Mouse (Mus musculus): Measurements from ENCODE around the gene Hbb-bs. TPM values are rescaled to one million over a fixed set of nuclear protein-coding genes. Genes with fewer than 3 reads are reported as not detected.
"Not testable (repeated sequence)": the region's sequence is repeated elsewhere in the genome, so short reads cannot be mapped to it uniquely, and the experiment has no call there.

Gene Hbb-bs
- total RNA-seq, 2 experiments from 2014 or later = 266 to 399 TPM

- intact Hi-C loops (cut with DNase I) = not testable (repeated sequence)
Measured at GRCm38 (mm10) chr7:103813152-103813551, 14.7 kb downstream of the Hbb-bs start.

DNA sequence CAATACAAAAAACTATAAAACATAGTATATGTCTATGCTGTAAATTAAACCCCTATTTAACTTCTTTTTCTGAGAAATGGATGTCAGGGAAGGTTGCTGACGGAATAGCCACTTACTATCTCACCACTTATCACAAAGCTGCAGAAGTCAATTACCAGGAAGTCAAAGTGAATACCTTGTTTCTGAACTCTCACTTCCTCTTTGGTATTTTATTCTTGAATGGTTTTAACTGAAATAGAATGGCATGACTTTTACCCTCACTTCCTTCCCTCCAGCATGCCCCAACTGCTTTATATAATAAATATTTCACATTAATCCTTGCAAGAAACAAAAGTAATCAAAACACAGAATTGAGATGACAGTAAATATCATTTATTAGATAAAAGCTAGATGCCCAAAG is 15.7 kb downstream of the Hbb-bs start:
- DNase-seq = no peak
- intact Hi-C loops (cut with DNase I) = no loop called here

More at GRCm38 (mm10) chr7:103813152-103813551, 14.7 kb downstream of the Hbb-bs start:
- not testable (repeated sequence) for DNase-seq

GRCm38 (mm10) chr7:103811223-103811845 is 16.6 kb downstream of the Hbb-bs start:
- no peak for DNase-seq
- intact Hi-C loops (cut with DNase I) = no loop called here

GRCm38 (mm10) chr7:103810746-103811145 is 17.1 kb downstream of the Hbb-bs start:
- intact Hi-C loops (cut with DNase I) = no loop called here
- DNase-seq = no peak

DNA sequence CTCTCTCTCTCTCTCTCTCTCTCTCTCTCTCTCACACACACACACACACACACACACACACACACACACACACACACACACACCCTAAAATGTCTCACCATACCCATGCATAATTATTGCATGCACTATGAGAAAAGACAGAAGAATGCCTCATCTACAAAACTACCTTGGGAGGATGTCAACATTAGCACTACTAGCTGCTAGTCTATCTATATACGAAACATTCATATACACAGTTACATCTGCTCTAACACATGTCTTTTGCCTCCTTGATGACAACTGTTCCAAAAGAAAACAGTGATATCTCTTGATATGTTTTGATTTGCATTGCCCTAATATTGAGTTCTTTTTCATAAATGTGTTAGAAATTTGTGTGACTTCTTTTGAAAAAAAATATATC is 17.6 kb downstream of the Hbb-bs start:
- intact Hi-C loops (cut with DNase I) = no loop called here

GRCm38 (mm10) chr7:103809801-103810155 is 18.1 kb downstream of the Hbb-bs start:
- intact Hi-C loops (cut with DNase I) = no loop called here
- no peak for DNase-seq

More for the DNA sequence above, 17.6 kb downstream of the Hbb-bs start:
- DNase-seq = no peak

DNA sequence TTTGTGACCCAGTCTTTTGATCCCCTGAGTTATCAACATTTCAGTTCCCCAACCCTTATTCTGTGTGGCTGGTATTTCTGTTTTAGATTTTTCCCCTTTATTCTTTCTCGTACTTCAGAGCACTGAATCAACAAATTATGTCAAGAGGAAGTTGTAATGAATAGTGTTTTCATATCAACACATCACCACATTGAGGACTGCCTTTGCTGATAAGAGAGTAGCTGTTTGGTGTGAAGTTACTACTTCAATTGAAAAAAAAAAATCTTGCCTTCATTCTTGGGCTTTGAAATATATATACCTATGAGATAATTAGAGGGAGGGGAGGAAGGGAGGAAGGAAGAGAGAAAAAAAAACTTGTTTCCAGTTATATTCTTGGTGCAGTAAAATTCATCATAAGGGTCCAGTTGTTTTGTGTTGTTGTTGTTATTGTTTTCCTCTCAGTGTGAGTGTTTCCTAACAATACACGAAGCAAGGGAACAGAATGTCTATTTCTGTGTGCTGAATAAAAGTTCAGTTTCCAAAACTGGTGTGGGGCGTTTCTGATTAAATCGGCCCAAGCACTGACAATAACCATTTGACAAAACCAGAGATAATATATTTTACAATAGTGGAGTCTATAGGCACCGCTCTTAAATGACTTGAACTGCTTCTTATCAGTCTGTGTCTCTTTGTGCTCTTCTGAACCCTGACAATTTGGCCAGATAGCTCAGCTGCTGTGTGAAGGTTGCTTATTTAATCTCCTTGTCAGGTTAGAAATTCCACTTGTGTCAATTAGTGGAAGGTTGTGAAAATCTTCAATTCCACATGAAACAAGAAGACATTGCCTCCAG is 18.7 kb downstream of the Hbb-bs start:
- intact Hi-C loops (cut with DNase I) = no loop called here
- DNase-seq = no peak

- intact Hi-C loops (cut with DNase I); DNase-seq: not testable (repeated sequence)
Measured at GRCm38 (mm10) chr7:103808120-103808519, 19.8 kb downstream of the Hbb-bs start.

GRCm38 (mm10) chr7:103806856-103807255 is 21.0 kb downstream of the Hbb-bs start:
- intact Hi-C loops (cut with DNase I) = no loop called here
- no peak for DNase-seq

- intact Hi-C loops (cut with DNase I) = no loop called here
- DNase-seq = no peak
Measured at GRCm38 (mm10) chr7:103792669-103793388, 35.1 kb downstream of the Hbb-bs start.

DNA sequence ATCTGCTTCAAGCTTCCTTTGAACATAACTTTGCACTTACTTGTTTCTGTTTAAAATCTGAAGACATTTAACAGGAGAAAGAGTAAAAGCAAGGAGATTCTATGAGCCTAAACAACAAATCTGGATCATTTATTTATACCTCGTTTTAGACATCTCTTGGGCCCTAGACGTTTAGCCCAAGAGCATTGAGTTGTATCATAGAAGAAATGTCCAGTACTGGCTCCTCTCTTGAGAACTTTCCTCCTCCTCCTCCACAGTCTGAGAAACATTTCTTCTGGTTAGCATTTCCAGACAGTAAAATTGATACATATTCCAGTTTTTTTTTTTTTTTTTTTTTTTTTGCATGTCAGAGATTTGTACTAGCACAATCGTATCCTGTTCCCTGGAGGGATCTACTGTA is 36.2 kb downstream of the Hbb-bs start, which contains the start of gene Olfr67:
TSS of gene Olfr67 (minus strand) at position 101 of the 400 bp plus-strand sequence.
- intact Hi-C loops (cut with DNase I) = no loop called here
- DNase-seq = no peak

DNA sequence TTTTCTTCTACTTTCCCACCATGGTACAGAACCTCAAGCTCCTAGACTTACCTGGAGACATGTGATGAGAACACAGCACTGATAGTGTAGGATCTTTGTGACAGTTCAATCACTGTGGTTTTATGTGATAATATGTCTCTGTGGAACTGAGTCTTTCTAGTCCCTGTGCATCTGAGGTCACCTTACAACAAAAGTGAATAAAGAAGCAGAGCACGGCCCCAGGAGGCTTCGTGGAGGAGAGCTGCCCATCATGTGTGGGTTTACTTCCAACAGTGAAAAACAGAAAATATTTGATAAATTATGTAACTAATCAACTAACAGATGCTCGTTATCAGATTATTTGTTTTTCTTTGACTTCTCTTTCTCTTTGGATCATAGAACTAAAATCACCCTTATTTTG is 48.3 kb downstream of the Hbb-bs start, which contains the start of gene Olfr68:
TSS of gene Olfr68 (minus strand) at position 101 of the 400 bp plus-strand sequence.
- intact Hi-C loops (cut with DNase I) = no loop called here
- no peak for DNase-seq

GRCm38 (mm10) chr7:103777652-103778051 is 50.2 kb downstream of the Hbb-bs start:
- DNase-seq; intact Hi-C loops (cut with DNase I): not testable (repeated sequence)

Other genes with a start within 250 kb of the Hbb-bs start
- not detected for gene Olfr618, start 238.0 kb downstream of the Hbb-bs start, total RNA-seq (2021)
- gene Olfr619, start 227.5 kb downstream of the Hbb-bs start, total RNA-seq (2021) = not detected
- not detected for gene Olfr620, start 215.6 kb downstream of the Hbb-bs start, total RNA-seq (2021)
- gene Olfr622, start 185.4 kb downstream of the Hbb-bs start, total RNA-seq (2021) = not detected
- gene Olfr623, start 164.4 kb downstream of the Hbb-bs start, total RNA-seq (2021) = not detected
- gene Olfr624, start 156.9 kb downstream of the Hbb-bs start, total RNA-seq (2021) = not detected
- not detected for gene Olfr625-ps1, start 145.4 kb downstream of the Hbb-bs start, total RNA-seq (2021)
- gene Olfr243, start 113.4 kb downstream of the Hbb-bs start, total RNA-seq (2021) = not detected
- gene Olfr628, start 97.7 kb downstream of the Hbb-bs start, total RNA-seq (2021) = not detected
- not detected for gene Olfr629, start 83.2 kb downstream of the Hbb-bs start, total RNA-seq (2021)
- not detected for gene Olfr630, start 70.8 kb downstream of the Hbb-bs start, total RNA-seq (2021)
- not detected for gene Olfr69, start 56.5 kb downstream of the Hbb-bs start, total RNA-seq (2021)
- not detected for gene Olfr68, start 48.4 kb downstream of the Hbb-bs start, total RNA-seq (2021)
- gene Olfr67, start 36.3 kb downstream of the Hbb-bs start, total RNA-seq (2021) = not detected
- 10 to 100 TPM; 28.4 to 35.6 TPM for gene Hbb-bt, start 14.1 kb downstream of the Hbb-bs start, total RNA-seq (2021)
- not detected for gene Hbb-bh2, start 12.4 kb upstream of the Hbb-bs start, total RNA-seq (2021)
- gene Hbb-bh1, start 15.1 kb upstream of the Hbb-bs start, total RNA-seq (2021) = not detected
- not detected for gene Hbb-y, start 25.1 kb upstream of the Hbb-bs start, total RNA-seq (2021)
- gene Olfr66, start 58.2 kb upstream of the Hbb-bs start, total RNA-seq (2021) = not detected
- not detected for gene Olfr64, start 66.4 kb upstream of the Hbb-bs start, total RNA-seq (2021)
- not detected for gene Olfr65, start 75.4 kb upstream of the Hbb-bs start, total RNA-seq (2021)
- gene Olfr631, start 100.7 kb upstream of the Hbb-bs start, total RNA-seq (2021) = not detected
- gene Olfr632, start 106.3 kb upstream of the Hbb-bs start, total RNA-seq (2021) = not detected
- not detected for gene Olfr633, start 116.3 kb upstream of the Hbb-bs start, total RNA-seq (2021)
- gene Olfr635, start 143.1 kb upstream of the Hbb-bs start, total RNA-seq (2021) = not detected
- not detected for gene Olfr638, start 170.7 kb upstream of the Hbb-bs start, total RNA-seq (2021)
- gene Olfr639, start 189.2 kb upstream of the Hbb-bs start, total RNA-seq (2021) = not detected
- not detected for gene Olfr640, start 197.5 kb upstream of the Hbb-bs start, total RNA-seq (2021)
- gene Olfr641, start 207.3 kb upstream of the Hbb-bs start, total RNA-seq (2021) = not detected
- gene Olfr642, start 224.6 kb upstream of the Hbb-bs start, total RNA-seq (2021) = not detected
- not detected for gene 4930516K23Rik, start 233.3 kb upstream of the Hbb-bs start, total RNA-seq (2021)
- gene Olfr644, start 243.8 kb upstream of the Hbb-bs start, total RNA-seq (2021) = not detected